Mouse (Mus musculus) cerebellum, postnatal 10 days (tissue): ENCODE measurements around the gene 1700092M07Rik.
"Not testable (repeated sequence)": the region's sequence is repeated elsewhere in the genome, so short reads cannot be mapped to it uniquely, and the experiment has no call there.

ENCODE experiments used
- DNase-seq, 2 experiments: peaks; one replicate each; pipeline ENCODE4 v3.0.0; 2021; ENCODE audit warnings: mixed read lengths in 2 of 2

The 1700092M07Rik gene

DNA sequence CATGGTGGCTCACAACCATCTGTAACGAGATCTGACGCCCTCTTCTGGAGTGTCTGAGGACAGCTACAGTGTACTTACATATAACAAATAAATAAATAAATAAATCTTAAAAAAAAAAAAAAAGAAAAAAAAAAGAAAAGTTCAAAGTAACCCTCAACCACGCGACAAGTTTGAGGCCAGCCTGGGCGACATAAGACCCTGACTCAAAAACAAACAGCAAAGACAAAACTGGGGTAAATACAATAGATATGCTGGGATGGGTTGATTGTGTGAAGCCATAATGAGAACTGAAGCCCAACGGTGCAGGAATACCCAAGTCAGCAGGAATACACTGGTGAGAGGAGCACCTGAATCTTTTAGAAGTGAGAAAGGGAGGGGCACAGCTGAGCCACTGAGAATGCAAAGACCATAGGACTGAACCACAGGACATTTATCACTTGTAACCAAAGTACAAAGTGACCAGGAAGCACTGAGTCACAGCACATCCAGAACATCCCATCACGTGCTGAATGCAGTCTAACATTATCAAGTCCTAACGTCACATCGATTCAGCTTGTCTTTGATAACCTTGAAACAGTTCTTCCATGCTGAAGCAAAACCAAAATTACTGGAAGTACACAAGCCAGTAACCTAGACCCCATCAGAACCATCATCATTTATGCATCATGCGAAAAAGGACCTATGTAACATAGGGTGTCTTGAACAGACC is 23.6 kb upstream of the 1700092M07Rik start:
- no peak for DNase-seq

DNA sequence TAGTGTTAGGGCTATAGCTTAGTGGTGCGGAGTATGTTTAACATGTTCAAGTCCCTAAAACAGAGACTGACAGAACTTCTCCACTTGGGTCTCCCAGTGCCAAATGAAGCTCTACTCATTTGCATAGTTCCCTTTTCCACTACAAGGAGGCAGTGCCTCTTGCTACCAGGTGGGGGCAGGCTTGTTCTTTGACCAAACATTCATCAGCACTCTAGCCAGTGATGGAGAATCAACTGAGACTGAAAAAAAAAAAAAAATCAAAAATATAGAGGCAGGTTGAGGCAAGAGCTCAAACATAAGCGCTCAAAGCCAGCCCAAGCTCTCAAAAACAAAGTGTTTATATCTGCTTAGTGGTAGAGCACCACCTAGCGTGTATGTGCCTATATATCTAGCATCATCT is 22.2 kb upstream of the 1700092M07Rik start:
- DNase-seq = peak; percentile 81 to 84

DNA sequence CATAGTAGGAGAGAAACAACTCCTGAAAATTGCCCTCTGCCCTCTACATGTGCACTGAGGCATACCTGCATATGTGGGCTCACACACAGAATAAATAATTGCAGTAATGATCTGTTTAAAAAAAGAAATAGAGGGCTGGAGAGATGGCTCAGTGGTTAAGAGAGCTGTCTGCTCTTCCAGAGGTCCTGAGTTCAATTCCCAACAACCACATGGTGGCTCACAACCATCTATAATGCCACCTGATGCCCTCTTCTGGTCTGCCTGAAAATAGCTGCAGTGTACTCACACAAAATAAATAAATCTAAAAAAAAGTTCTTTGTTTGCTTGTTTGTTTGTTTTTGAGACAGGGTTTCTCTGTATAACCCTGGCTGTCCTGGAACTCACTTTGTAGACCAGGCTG is 21.5 kb upstream of the 1700092M07Rik start:
- DNase-seq = not testable (repeated sequence)

DNA sequence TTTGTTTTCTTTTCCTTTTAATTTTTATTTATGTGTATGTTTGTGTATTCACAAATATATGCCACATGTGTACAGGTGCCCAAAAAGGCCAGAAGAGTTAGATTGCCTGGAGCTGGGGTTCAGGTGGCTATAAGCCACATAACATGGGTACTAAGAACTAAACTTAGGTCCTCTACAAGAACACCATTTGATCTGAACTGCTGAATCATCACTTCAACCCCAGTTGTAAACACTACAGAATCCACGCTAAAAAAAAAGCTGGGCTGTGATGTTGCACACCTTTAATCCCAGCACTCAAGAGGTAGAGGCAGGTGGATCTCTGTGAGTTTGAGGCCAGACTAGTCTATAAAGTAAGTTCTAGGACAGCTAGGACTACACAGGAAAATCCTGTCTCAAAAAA is 19.1 kb upstream of the 1700092M07Rik start:
- no peak for DNase-seq

DNA sequence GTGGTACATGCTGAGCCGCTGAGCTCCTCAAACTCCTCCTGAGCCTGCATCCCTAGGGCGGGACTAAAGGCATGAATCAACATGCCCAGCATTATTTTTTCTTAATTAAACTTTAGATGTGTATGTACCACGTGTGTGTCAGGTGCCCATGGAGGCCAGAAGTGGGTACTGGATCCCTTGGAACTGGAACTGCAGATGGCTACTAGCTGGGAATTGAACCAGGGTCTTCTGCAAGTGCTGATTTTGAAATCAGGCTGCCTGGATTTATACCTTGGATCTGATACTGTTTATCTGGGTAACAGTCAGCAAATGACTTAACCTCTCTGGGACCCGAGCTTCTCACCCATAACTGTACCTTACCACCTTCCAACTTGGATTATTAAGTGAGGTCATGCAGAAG is 18.5 kb upstream of the 1700092M07Rik start:
- no peak for DNase-seq

DNA sequence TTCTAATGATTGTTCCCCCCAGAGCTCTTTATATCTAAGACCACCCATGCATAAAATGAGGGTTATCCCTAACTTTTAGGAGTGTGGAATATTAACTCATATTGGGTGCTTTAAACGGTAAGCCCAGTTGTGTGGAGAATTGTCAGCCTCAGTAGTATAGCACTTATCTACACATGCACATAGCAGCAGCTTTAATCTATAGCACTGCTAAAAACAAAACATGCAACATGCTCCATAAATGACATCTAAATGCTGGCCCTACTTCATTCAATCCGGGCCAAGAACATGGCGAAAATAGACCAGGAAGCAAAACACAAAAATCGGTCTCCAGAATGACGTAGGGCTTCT is 18.0 kb upstream of the 1700092M07Rik start:
- DNase-seq = no peak

DNA sequence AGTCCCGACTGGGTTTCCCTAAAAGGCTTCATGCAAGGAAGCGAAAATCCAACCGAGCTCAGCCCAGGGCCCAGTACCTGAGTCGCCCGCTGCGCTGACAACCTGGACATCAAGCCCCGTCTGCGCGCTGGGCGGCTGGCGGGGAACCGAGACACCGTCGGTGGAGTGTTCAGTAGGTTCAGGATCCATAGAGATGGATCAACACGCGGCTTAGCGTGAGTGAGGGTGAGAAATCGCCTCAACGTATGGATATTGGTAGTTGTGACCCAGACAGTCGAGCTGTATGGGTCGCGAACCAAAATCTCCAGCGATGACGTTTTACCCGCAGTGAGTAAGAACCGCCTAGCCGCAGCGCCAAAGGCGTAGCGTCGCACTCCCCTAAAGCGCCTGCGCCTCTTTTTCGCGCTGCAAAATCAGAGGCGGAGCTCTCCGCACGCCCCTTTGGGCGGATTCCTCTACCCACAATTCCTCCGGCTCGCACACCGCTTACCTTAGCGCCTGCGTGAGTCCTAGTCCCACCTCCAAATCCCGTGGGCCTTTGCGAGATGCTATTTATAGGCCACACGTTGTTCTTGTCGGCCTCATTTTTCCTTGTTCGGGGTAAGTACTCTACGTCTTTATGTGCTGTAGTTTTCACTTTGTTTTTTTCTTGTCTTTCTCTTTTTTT is 17.5 kb upstream of the 1700092M07Rik start, which contains the start of gene Slc3a2:
Gene Slc3a2 (minus strand): TSS at position 463 of the 667 bp plus-strand sequence.
- peak; percentile 95 to 97 for DNase-seq

DNA sequence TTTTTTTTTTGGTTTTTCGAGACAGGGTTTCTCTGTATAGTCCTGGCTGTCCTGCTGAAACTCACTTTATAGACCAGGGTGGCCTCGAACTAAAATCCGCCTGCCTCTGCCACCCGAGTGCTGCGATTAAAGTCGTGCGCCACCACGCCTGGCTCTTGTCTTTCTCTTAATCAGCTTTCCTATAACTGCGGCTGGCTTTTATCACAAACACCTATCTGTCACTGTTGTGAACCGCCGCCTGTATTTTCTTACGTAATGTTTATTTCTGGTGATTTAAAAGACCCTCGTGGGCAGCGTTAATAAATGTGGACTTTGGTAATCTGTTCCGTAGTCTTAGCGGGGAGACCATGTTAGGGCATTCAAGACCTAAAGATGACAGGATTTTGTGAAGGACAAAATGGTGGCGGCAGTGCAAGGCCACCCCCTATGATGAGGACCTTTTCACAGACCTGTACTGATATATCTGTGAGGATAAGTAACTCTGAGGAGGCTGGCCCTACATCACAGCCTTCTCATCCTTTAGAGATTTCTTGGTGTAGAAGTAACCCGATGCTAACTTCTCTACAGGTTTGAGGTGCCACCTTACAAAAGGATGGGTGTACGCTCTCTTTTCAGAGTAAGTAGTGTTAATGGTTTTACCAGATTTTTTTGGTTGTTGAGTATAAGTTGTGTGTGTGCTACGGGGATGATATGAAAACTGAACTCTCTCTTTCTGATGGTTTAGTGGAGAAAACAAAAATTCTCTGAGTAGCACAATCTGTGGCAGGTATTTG is 16.8 kb upstream of the 1700092M07Rik start:
- DNase-seq = peak; percentile 31 to 56

DNA sequence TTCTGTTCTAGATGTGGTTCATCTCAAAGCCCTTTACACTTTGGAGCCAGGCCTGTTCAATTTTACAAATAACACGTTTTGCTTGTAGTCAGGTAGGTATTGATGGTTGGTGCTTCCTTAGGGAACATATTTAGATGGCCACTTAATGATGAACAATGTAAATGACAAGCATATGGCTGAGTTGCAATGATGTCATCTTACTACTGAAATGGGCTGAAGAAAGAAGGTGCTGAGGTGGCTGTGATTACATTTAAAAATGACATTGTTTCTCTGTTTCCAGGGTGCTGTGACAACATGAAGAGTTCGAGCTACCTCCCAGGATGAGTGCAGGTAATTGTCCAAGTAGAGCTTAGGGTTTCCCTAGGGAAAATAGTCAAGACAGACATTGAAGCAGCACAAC is 16.1 kb upstream of the 1700092M07Rik start:
- no peak for DNase-seq

DNA sequence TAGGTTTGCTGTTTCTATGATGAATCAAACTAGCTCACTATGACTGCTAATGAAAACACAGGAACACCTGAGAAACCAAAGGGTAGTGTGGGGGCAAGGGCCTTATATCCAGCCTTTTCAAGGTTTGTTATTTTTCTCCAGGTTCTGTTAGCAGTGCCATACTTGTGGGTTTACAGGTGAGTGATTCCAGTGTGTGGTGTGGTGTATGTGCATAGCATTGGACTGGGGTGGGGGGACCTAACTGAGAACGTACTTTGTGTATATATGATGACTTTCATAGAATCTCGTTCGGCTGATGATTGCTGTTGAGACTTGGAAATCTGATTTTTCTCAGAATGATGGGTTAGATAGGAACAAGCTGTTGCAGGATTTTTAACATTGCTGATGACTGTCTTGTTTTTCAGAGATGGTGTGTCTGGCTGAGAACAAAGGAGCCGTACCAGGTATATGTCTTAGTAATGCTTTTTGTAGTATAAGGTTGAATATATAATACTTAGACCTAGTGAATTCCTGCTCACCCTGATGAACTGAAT is 15.4 kb upstream of the 1700092M07Rik start:
- no peak for DNase-seq

DNA sequence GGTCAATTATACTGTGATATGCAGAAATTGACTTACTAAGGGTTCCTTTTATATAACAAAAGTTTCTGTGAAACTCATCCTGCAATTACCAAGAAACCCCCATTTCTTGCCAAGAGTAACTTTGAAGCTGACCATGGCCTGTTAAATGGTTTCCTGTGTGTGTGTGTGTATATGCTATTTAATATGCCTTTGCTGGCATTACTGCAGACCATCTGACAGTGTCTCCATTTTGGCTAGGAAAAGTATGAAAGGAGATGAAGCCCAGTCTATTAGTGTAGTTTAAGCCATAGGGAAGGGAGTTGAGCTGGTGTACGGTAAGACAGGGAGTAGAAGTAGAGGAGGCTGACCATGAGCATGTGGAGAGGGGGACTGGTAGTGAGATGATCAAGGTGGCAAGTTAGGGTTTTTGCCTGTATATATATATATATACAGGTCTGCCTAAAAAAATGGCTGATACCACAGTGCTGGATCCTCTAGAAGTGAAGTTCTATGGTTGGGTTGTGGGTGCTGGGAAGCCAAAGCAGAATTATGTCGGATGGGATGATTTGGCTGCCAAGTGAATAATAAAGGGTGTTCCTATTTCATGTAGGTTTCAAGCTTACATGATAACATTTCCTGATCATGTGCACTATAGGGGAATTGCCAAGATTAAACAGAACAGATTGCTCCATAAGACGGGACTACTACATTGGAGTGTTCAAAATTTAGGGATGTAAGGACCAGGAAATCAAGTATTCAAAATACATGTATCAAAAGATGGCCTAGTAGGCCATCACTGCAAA is 13.7 kb upstream of the 1700092M07Rik start:
- no peak for DNase-seq

DNA sequence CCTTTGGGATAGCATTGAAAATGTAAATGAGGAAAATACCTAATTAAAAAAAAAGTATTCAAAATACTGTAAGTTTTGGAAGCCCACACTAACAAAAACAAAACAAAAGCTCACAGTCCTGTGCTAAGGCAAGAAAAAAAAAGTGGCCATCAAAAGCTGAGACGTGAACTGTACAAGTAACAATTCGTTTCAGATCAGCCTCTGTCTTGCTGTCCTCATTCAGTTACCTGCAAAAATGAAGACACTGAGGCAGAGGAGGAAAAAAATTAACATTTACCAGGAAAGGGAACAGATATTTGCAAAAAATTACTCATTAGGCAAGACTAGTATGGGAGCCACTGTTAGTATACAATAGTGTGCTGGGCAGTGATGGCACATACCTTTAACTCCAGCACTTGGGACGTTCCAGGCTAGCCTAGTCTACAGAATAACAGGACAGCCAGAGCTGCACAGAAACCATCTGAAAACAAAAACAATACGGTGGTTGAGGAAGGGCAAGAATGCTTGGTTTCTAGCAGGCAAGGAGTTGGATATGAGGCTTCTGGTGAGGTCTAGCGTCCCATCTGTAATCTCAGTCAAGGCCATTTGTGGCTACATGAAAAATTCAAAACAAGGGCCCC is 12.9 kb upstream of the 1700092M07Rik start:
- DNase-seq = no peak

DNA sequence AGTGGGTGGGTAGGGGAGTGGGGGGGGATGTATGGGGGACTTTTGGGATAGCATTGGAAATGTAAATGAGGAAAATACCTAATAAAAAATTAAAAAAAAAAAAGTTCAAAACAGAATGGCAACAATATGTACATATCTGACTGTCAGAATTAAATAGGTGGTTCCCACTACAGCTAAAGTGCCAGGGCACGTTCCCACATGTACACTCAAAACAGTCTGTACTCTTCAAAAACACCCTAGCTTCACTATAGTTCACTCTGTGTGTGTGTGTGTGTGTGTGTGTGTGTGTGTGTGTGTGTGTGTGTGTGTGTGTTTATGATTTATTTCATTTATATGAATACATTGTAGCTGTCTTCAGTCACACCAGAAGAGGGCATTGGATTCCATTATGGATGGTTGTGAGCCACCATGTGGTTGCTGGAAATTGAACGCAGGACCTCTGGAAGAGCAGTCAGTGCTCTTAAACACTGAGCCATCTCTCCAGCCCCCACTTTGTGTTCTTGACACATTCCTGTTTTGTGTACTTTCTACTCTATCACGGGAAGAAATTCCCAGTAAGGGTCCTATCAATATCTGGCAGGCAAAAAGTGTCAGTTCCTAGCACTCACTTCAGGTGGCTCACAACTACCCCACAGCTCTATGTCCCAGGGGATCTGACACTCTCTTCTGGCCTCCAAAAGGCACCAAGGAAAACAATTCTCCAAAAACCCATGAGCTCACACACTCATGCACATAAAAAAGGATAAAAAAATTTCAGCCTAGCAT is 12.0 kb upstream of the 1700092M07Rik start:
- not testable (repeated sequence) for DNase-seq

DNA sequence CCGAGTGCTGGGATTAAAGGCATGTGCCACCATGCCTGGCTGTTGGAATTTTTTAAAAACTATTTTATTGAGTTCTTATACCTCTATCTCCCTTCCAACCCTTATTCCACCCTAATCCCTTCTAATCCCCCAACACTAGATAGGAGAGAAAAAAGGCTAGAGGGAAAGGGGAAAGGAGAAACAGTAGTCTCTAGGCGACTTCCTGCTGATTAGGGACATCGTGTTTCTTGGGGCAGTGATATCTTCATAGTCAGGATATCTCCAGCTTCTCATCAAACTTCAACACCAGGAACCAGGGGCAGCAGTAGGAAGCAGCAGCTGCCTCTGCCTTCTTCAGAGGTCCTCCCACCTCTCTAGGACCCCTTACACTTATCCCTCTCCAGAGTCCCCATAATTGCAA is 6.2 kb upstream of the 1700092M07Rik start:
- no peak for DNase-seq

DNA sequence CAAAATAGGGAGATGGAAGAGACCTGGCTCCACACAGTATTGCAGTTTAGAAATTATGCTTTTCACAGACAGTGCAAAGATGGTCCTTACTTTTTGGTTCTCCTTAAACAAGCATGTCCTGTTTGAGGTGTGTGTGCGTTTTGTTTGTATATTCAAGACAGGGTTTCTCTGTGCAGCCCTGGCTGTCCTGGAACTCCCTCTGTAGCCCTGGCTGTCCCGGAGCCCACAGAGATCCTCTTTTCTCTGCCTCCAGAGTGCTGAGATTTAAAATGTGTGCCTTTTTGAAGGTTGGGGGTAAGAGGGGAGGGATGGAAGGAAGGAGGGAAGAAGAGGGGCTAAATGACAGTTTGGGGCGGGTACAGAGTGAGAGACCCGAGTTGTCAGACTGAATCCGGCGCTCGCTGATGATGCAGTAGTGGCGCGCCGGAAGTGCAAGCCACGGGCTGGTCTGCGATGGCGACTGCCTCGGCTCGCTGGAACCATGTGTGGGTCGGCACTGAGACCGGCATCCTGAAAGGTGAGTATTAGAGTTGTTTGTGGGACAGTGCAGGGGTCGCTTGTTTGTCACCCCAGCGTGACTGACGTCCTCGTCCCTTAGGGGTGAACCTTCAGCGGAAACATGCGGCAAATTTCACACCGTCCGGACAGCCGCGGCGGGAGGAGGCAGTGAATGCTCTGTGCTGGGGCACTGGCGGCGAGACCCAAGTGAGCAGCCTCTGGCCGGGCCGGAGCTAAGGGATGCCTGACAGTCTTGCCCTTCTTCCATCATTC is 4.9 kb upstream of the 1700092M07Rik start, which contains the start of gene Wdr74:
Gene Wdr74 (plus strand): TSS at position 439 of the 771 bp plus-strand sequence.
- DNase-seq = peak; percentile 97

DNA sequence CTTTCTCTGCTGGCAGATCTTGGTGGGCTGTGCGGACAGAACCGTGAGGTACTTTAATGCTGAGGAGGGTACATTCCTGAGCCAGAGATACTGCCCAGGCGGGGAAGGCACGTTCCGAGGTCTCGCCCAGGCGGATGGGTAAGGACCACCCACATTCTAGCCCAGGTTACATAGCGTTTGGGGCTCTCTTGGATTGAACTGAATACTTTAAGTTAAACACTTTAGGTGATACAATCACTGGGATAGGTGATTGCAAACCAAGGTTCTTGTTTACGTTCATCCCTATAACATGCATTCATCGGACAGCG is 4.4 kb upstream of the 1700092M07Rik start:
- DNase-seq = no peak

DNA sequence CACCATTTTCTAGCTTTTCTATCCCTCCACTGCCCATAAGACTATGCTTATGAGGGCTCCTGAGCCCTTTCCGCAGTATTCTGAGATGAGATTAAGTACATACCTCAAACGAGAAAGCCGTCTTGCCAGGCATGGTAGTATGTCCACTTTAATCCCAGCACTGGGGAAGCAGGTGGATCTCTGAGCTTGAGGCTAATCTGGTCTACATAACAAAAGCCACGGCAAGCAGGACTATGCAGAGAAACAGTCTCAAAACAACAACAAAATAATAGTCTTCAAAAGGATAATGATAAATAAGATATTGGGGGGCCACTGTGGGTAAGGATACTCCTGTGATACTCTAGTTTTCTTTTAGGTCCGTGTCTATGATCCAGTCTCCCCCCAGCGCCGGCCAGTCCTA is 1.6 kb upstream of the 1700092M07Rik start:
- no peak for DNase-seq

DNA sequence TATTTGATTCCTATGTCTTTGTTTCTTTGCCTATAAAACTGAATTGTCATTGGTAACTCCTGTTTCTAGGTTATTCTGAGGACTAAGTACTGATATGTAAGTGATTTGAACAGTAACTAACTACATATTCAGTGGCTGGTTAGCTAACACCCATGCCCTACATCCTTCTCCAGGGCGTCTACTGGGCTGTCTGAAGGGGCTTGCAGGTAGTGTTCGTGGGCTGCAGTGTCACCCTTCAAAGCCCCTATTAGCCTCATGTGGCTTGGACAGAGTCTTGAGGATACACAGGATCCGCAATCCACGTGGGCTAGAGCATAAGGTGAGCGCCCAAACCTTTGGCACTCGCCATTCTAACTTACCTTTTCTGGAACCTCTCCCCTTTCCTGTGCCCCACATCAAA is 872 bp upstream of the 1700092M07Rik start:
- no peak for DNase-seq

DNA sequence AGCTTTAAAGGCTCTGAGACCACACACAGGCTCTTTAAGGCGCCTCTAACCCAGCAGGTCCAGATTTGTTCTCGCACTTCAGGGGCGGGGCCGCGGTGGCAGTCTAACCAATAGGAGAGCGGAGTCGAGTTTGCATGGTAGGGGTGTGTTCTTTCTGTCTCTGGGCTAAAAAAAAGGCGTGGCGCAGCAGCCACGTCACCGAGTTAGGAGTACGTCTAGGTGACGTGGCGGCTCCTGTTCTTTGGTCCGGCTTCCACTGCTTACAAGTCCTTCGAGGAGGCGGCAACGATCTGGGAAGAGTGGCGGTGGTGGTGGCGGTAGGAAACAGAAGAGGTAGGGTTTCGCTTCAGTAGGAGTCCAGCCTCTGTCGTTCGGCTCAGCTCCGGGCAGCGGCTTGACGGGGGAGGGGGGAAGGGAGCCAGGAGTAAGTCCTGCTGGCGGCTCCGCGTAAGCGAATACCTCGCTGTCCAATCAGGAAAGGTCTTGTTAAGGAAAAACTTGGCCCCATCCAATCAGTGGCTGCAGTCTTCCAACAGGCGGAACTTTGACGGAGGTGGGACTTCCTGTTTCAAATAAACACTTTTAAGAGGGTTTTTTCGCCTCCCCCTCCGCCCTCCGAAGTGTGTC is 838 bp downstream of the 1700092M07Rik start, which contains the start of gene Stx5a:
Gene Stx5a (plus strand): TSS at position 171 of the 627 bp plus-strand sequence.
- DNase-seq = peak; percentile 96 to 97

DNA sequence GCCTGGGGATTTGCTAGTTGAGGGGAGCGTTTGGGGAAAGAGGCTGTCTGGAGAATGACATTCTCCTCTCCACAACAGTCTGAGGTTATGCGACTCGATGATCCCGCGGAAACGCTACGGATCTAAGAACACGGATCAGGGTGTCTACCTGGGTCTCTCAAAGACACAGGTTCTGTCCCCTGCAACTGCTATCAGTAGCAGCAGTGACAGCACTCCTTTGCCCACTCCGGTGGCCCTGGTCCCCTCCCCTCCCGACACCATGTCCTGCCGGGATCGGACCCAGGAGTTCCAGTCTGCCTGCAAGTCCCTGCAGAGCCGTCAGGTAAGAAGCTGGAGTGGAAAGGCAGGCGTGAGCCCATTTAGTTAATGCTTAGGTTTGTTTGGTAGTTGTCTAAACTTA is 1.7 kb downstream of the 1700092M07Rik start:
- DNase-seq = peak in 1 of 2 experiments; percentile 17
